Mouse (Mus musculus): ENCODE measurements around the gene Ccdc169.

Ccdc169 gene

GRCm38 (mm10) chr3:55112710-55113415 lies 24.3 kb upstream of the Ccdc169 start:
- TF ChIP-seq GATA4 (IDR thresholded peaks at IDR 0.05; ENCODE audit: insufficient replicate concordance, low read length): no peak

GRCm38 (mm10) chr3:55114313-55115065 lies 22.6 kb upstream of the Ccdc169 start:
- peak; percentile 88 for TF ChIP-seq GATA4 (IDR thresholded peaks at IDR 0.05; ENCODE audit: insufficient replicate concordance, low read length)

DNA sequence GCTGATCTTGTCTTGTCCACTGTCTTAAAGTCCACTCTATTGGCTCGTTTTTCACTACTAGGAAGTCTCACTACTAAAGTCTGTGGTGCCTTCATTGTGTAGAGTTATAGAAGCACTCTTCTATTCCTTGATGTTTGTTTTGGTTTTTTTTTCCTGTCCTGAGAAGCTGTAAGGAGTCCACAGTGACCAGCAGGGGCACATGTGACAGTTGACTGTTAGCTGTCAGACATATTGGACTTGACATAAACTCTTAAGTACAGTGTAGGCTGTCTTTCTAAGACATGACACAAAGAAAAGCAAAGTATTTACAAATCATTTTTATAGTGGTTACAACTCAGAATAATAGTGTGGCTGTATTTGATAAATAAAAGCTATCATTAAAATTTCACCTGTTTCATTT lies 22.1 kb upstream of the Ccdc169 start:
- TF ChIP-seq GATA4 (IDR thresholded peaks at IDR 0.05; ENCODE audit: insufficient replicate concordance, low read length): no peak

DNA sequence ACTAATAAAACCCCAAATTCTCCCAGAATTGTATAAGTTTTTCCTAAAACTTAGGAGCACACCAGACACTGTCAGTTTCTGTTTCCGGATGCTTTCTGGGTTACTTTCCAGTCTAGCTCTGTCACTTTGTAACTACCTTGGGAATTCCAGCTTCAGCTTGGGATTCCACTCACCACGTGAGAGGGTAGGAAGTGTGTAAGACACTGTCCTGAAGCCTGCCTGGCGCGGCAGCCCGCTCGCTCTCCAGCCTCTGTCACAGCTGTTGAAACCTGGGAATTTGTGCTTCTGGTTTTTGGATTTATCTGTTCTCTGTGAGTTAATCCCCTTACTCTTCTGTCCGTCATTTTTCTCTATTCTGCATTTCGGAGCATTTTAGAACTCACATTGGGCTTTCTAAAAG lies 21.1 kb upstream of the Ccdc169 start:
- TF ChIP-seq GATA4 (IDR thresholded peaks at IDR 0.05; ENCODE audit: insufficient replicate concordance, low read length): no peak

DNA sequence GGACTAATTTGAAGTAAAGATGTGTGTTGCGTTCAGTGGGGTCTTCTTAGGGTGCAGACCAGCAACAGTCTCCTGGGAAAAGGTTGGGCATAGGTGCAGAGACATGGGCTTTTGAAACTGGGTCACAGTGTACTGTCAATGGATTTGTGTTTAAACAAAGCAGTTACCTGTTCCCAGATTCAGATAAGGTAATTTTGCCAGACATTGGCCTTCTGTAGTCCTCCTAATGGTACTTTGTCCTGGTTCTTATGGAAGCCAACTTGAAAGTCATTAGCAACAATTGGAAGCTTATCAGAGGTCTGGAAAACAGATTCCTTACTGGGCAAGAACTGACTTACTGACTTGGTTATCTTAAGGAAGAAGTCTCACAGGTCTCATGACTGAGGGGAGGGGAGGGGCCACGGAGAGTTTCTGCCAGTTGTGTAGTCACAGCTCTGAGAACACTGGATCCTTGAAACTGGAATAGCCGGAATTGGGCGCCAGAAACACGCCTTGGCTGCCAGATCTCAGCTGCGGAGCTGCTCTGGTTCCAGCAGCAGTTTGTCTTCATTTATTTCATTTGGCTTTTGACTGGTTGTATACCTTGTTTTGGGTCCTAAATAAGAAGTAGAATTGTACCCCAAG lies 17.8 kb upstream of the Ccdc169 start:
- peak; percentile 74 for TF ChIP-seq GATA4 (IDR thresholded peaks at IDR 0.05; ENCODE audit: insufficient replicate concordance, low read length)

GRCm38 (mm10) chr3:55122336-55122870 lies 14.7 kb upstream of the Ccdc169 start:
- TF ChIP-seq GATA4 (IDR thresholded peaks at IDR 0.05; ENCODE audit: insufficient replicate concordance, low read length): no peak

- TF ChIP-seq GATA4 (IDR thresholded peaks at IDR 0.05; ENCODE audit: insufficient replicate concordance, low read length): no peak
Observed at GRCm38 (mm10) chr3:55123064-55123463, 14.1 kb upstream of the Ccdc169 start.

GRCm38 (mm10) chr3:55129181-55129692 lies 7.9 kb upstream of the Ccdc169 start:
- TF ChIP-seq GATA4 (IDR thresholded peaks at IDR 0.05; ENCODE audit: insufficient replicate concordance, low read length): no peak

DNA sequence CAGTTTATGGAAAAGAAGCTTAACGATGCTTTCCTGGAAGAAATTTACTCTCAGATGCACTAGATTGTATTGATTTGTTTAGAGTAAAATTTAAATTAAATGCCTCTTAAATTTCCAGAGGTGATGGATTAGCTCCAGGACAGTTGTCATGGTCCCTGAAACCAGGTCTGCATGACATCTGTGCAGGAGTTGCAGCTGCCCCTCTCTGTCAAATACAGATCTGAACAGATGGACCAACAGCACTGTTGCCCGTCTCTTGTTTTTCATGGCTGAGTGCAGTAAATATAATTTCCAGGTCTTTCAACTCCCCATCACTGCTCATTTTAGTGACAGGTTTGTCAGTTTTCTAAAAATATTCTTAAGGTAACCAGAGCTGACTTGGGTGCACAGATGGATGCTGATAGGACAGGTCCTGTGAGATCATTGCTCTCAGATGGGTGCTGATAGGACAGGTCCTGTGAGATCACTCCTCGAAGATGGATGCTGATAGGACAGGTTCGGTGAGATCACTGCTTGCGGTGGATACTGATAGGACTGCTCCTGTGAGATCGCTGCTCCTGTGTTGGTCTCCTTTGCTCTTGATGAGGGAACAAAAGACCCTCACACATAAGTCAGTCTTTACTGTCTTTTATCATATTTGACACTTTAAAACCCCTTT lies 5.4 kb upstream of the Ccdc169 start:
- TF ChIP-seq GATA4 (IDR thresholded peaks at IDR 0.05; ENCODE audit: insufficient replicate concordance, low read length): no peak

DNA sequence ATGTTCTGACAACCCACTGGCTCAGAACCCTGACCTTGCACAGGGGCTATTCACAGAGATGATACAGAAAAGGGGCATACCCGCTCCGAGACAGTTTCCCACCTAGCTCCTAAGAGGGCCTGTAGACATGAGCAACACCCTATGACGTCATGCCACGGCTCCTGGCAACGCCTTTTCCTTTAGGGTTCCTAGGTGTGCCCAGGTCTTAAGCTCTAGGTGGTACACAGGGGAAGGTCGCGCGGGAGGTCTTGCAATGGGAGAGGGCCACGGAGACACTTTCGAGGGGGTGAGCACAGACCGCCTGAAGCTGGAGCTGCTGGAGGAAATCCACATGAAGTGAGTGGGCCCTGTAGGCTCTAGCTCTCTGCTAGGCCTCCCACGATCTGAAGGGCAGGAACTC lies 2.7 kb downstream of the Ccdc169 start:
- no peak for TF ChIP-seq GATA4 (IDR thresholded peaks at IDR 0.05; ENCODE audit: insufficient replicate concordance, low read length)

DNA sequence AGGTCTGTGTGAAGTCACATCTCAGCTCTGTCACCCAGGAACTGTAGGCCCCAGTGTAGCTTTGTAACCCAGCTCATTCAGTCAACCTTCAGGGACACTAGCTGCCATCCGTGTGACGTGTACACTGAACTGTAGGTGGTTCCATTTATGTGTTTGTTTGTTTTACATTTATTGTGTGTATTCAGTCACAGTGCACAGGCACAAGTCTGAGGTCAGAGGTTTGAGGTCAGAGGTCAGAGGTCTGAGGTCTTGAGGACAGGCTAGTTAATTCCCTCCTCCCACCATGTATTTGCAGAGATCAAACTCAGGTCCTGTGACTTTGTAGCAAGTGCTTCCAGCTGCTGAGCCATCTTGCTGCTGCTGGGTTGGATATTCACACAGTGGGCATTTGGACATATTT lies 4.3 kb downstream of the Ccdc169 start:
- TF ChIP-seq GATA4 (IDR thresholded peaks at IDR 0.05; ENCODE audit: insufficient replicate concordance, low read length): no peak

GRCm38 (mm10) chr3:55144916-55145315 lies 7.8 kb downstream of the Ccdc169 start:
- TF ChIP-seq GATA4 (IDR thresholded peaks at IDR 0.05; ENCODE audit: insufficient replicate concordance, low read length): no peak

DNA sequence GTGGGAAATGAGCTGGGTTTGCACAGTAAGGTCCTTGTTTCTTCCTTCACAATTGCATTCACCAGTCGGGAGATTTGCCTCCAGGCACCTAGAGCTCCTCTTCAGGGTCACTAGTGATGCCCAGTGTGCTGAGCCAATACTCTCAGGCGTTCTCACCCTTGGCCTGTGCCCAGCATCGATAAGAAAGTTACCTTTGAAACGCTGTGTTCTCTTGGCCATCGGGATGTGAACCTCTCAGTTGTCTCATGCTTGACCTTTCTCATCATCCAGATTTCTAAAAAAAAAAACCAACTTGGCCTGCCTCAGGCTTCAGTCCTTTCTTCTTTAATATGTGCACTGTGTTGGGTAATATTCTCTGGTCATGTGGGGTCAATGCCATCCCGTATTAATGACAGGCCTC lies 9.3 kb downstream of the Ccdc169 start:
- TF ChIP-seq GATA4 (IDR thresholded peaks at IDR 0.05; ENCODE audit: insufficient replicate concordance, low read length): peak; percentile 92

DNA sequence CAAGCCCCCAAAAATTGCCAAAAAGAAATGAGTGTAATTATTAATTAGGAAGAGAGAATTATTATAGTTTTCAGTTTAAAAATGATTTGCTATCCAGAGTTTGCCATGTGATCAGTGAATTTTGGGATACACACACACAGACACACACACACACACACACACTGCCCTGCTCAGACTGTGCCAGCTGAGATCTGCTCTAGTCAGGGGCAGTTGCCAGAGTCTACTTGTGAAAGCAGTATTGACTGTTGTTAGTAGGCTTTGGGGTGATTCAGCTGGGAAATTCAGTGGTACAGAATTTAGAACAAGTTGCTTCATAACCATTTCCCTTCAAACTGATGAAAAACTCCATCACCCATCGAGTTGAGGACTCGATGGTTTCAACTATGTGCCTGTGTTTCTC lies 10.0 kb downstream of the Ccdc169 start:
- TF ChIP-seq GATA4 (IDR thresholded peaks at IDR 0.05; ENCODE audit: insufficient replicate concordance, low read length): no peak

DNA sequence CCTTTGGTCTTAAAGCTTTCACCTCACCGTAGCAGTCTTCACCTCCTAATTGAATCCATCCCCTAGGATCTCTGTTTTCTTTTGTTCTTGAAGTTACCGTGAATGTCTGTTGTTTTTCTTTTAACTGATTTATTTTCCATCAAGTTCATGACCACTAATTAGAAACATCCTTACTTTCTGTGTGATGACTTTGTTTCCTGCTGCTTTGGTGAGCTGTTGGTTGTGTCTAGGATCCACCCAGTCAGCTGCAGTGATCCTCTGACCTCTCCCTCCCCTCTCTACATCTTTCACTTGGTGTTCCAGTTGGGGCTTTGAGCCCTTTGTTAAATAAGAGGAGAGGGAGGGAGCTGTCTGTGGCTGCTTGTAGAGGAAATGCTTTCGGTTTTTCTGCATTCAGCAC lies 11.0 kb downstream of the Ccdc169 start:
- TF ChIP-seq GATA4 (IDR thresholded peaks at IDR 0.05; ENCODE audit: insufficient replicate concordance, low read length): no peak

Measured in liver, adult (tissue).